Mouse (Mus musculus) lung, adult 2 months (tissue): ENCODE measurements around the gene Fcor.

Source experiments
- CTCF ChIP-seq: fragments of 200-500 bp; IDR thresholded peaks from 2 replicates; pipeline ENCODE4 v1.5.1; 2011; ENCODE audit warnings: mild to moderate bottlenecking, low read length, control low read depth; ENCODE audit not compliant: insufficient read depth
- POLR2A ChIP-seq: fragments of 200-500 bp; IDR thresholded peaks from 2 replicates; pipeline ENCODE4 v1.6.1; 2011; ENCODE audit warnings: low read depth, mild to moderate bottlenecking, control low read depth, low read length, borderline replicate concordance; ENCODE audit errors: extremely low read depth

DNA sequence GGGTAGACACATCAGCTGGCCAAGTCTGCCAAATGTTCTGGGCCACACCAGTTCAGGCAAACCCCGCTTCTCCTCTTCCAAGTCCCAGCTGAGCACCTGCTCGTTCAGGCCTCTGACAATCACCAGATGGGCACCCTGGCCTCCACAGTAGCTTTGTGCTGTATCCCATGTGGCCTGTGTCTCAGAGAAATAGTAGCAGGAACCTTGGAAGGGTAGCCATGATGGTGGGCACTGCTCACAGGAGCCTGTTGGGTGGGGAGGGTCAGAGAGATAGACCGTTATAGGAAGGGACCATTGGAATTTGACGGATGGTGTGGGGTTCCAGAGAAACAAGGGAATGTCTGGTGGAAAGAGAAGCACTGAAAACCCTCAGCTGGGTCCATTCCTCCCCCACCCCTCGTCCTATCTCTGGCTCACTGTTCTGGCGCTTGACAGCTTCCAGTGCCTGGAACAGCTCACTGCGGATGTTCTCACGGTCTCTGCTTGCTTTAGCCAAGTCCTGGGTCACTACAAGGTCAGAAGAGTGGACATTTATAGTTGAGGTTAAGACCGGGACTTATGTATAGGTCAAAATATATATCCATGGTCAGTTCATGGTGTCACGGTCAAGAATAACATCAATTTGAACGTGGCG lies 45.3 kb upstream of the Fcor start:
- TF ChIP-seq CTCF (no peak), POLR2A (no peak)
